Mouse (Mus musculus): ENCODE results near the gene Xiap. TPM values are rescaled to one million over a fixed set of nuclear protein-coding genes. Genes with fewer than 3 reads are reported as not detected.
"Not testable (repeated sequence)": the region's sequence is repeated elsewhere in the genome, so short reads cannot be mapped to it uniquely, and the experiment has no call there.

Xiap gene
- polyA plus RNA-seq, 1 experiment, result 3.7 TPM

DNA sequence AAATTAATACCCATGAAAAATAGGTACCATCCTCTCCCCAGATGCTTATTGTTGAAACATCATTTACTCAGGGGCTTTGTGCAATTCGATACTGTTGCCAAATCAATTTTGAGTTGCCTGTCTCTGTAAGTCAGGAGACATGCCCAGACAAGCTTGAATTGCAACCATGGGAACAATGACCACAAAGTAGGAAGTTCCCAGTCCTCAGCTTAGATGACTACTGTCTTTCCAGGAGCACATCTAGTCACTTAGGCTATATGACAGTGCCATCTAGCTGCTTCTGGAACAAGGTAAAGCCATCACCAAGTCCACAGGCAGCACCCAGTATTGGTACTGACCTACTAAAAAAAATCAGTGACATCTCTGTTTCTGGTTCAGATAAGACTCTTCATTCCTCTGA is 41.4 kb upstream of the Xiap start:
- no peaks in the 10 kb centered on the region for H3K79me2 ChIP-seq (ENCODE audit: control insufficient read depth, insufficient read depth)
- no peak overlapping the region for H3ac ChIP-seq (ENCODE audit: control insufficient read depth, insufficient read length)
- no peak for TF ChIP-seq TCF12 (IDR thresholded peaks at IDR 0.05; ENCODE audit: insufficient read depth, poor library complexity, severe bottlenecking)
- no peak for TF ChIP-seq REST (IDR thresholded peaks at IDR 0.05; ENCODE audit: insufficient read depth, insufficient read length)
- no peak for TF ChIP-seq MAX (IDR thresholded peaks at IDR 0.05; ENCODE audit: low read depth)
- TF ChIP-seq USF1 (IDR thresholded peaks at IDR 0.05; ENCODE audit: low read depth), result no peak
- TF ChIP-seq POLR2A (IDR thresholded peaks at IDR 0.05; ENCODE audit: insufficient read length, low read depth), result no peak
- TF ChIP-seq SRF (IDR thresholded peaks at IDR 0.05; ENCODE audit: control insufficient read depth, insufficient read length, low read depth), result no peak
- no peak overlapping the region for H3K4me2 ChIP-seq (ENCODE audit: low read depth)
- no peak overlapping the region for H3K4me3 ChIP-seq
- no peaks in the 10 kb centered on the region for H3K27me3 ChIP-seq (ENCODE audit: control insufficient read depth, insufficient read depth, insufficient read length)
- no peaks in the 10 kb centered on the region for H3K36me3 ChIP-seq (ENCODE audit: control insufficient read depth, insufficient read depth)

DNA sequence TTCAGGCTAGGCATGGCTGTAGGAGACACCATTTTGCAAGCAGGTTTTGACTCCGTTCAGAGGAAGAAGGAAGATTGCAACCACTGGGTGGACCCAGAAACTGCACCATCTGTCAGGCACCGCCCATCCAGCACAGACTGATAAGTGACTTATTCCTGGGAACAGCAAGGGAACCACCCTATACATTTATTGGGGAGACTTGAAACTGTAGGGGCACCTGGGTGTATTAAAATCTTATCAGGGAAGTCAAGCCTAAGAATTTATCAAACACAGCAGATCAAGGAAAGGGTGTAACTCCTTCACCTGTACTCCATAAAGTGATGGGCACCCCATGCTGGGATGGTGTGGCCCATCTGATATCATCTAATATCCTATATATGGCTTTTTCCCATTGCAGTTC is 40.0 kb upstream of the Xiap start:
- TF ChIP-seq REST (IDR thresholded peaks at IDR 0.05; ENCODE audit: insufficient read depth, insufficient read length), result no peak
- no peak for TF ChIP-seq MYOD1 (IDR thresholded peaks at IDR 0.05; ENCODE audit: control insufficient read depth in 1 of 3, insufficient read length in 2 of 3, low read depth in 2 of 3)
- no peak for TF ChIP-seq POLR2A (IDR thresholded peaks at IDR 0.05; ENCODE audit: insufficient read length, low read depth)
- no peak for TF ChIP-seq E2F4 (IDR thresholded peaks at IDR 0.05; ENCODE audit: insufficient read depth)
- no peak for TF ChIP-seq TCF12 (IDR thresholded peaks at IDR 0.05; ENCODE audit: insufficient read depth, poor library complexity, severe bottlenecking)
- no peak for TF ChIP-seq POLR2AphosphoS2 (IDR thresholded peaks at IDR 0.05; ENCODE audit: insufficient read length, low read depth)
- TF ChIP-seq CEBPB (IDR thresholded peaks at IDR 0.05; ENCODE audit: insufficient read depth, poor library complexity, severe bottlenecking), result no peak
- TF ChIP-seq USF1 (IDR thresholded peaks at IDR 0.05; ENCODE audit: low read depth), result no peak
- TF ChIP-seq MAX (IDR thresholded peaks at IDR 0.05; ENCODE audit: low read depth), result no peak
- TF ChIP-seq MYOG (IDR thresholded peaks at IDR 0.05; ENCODE audit: control insufficient read depth in 1 of 3, insufficient read depth in 1 of 3, insufficient read length in 2 of 3, low read depth in 2 of 3), result no peak
- TF ChIP-seq TCF3 (IDR thresholded peaks at IDR 0.05; ENCODE audit: insufficient read length, low read depth), result no peak
- no peak for TF ChIP-seq SRF (IDR thresholded peaks at IDR 0.05; ENCODE audit: control insufficient read depth, insufficient read length, low read depth)
- Histone ChIP-seq H3K4me2 (ENCODE audit: low read depth) (no peak overlapping the region), H3K36me3 (ENCODE audit: control insufficient read depth, insufficient read depth) (no peaks in the 10 kb centered on the region), H3K4me3 (no peak overlapping the region), H3K79me2 (ENCODE audit: control insufficient read depth, insufficient read depth) (no peaks in the 10 kb centered on the region), H3K27me3 (ENCODE audit: control insufficient read depth, insufficient read depth, insufficient read length) (no peaks in the 10 kb centered on the region), H3ac (ENCODE audit: control insufficient read depth, insufficient read length) (no peak overlapping the region)

DNA sequence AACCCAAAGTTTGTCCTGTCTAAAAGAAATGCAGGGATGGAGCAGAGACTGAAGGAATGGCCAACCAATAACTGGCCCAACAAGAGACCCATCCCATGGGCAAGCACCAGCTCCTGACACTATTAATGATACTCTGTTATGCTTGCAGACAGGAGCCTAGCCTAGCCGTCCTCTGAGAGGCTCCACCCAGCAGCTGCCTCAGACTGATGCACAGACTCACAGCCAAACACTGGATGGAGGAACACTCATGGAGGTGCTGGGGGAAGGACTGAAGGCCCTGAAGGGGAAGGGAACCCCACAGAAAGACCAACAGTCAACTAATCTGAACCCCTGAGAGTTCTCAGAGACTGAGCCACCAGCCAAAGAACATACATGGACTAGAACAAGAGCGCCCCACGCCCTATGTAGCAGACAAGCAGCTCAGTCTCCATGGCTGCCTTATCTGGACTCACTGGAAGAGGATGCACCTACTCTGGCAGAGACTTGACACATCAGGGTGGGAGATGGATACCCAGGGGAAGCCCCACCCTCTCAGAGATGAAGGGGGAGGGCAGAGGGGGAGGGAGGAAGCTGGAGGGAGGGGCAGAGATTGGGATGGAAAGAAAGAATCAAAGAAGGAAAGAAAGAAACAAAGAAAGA is 33.6 kb upstream of the Xiap start:
- not testable (repeated sequence) for H3K4me3 ChIP-seq; H3K79me2 ChIP-seq (ENCODE audit: control insufficient read depth, insufficient read depth); H3K4me2 ChIP-seq (ENCODE audit: low read depth); H3K27me3 ChIP-seq (ENCODE audit: control insufficient read depth, insufficient read depth, insufficient read length); H3K36me3 ChIP-seq (ENCODE audit: control insufficient read depth, insufficient read depth); H3ac ChIP-seq (ENCODE audit: control insufficient read depth, insufficient read length)

DNA sequence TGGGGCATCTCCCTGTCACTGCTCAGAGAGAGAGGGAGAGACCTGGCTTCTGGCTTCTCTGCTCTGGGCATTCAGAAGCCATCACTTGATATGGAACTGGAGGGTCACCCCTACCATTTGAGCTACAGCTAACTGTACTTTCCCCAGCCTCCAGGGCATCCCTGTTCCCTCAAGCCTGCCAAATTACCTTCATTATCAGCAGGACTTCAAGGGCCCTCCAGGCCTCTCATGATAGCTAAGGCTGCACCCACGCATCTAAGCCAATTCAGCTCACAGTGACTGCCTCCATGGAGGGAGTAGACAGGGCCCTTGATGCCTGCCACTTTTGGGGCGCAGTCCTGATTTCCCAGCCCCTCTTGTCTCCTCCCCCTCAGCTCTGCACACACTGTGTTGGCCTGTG is 32.5 kb upstream of the Xiap start:
- H3K27me3 ChIP-seq (ENCODE audit: control insufficient read depth, insufficient read depth, insufficient read length); H3K4me3 ChIP-seq; H3ac ChIP-seq (ENCODE audit: control insufficient read depth, insufficient read length); H3K79me2 ChIP-seq (ENCODE audit: control insufficient read depth, insufficient read depth); H3K36me3 ChIP-seq (ENCODE audit: control insufficient read depth, insufficient read depth); H3K4me2 ChIP-seq (ENCODE audit: low read depth): not testable (repeated sequence)

DNA sequence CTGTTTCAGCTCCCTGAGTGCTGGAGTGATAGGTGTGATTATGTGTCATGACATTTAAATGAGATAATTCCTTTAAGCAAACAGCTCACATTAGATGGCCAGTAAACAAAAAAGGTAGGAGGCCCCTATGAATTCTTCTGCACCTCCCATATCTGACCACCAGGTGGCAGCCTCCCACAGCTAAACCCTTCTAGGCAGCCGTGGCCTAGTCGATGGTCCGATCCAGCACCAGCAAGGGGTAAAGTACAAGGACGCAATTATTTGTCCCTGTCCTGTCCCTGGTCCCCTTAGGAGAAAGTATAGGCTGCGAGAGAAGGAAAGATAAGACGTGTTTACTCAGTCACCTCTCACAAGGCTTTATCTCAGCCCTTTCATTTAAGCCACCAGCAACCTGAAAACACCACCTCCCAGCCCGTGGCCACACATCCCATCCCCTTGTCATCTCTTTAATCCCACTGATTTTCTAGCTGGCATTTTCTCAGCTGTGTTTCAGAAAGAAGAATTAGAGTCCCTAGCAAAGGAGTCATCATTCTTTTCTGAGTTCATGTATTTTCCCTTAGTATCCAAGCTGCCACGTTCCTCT is 26.3 kb upstream of the Xiap start:
- no peaks in the 10 kb centered on the region for H3K79me2 ChIP-seq (ENCODE audit: control insufficient read depth, insufficient read depth)
- H3K27me3 ChIP-seq (ENCODE audit: control insufficient read depth, insufficient read depth, insufficient read length), result no peaks in the 10 kb centered on the region
- peak overlapping the region; percentile 42 for H3K4me2 ChIP-seq (ENCODE audit: low read depth)
- no peak overlapping the region for H3K4me3 ChIP-seq
- no peak for TF ChIP-seq SRF (IDR thresholded peaks at IDR 0.05; ENCODE audit: control insufficient read depth, insufficient read length, low read depth)
- no peak for TF ChIP-seq MAX (IDR thresholded peaks at IDR 0.05; ENCODE audit: low read depth)
- no peak for TF ChIP-seq REST (IDR thresholded peaks at IDR 0.05; ENCODE audit: insufficient read depth, insufficient read length)
- TF ChIP-seq TCF3 (IDR thresholded peaks at IDR 0.05; ENCODE audit: insufficient read length, low read depth), result no peak
- TF ChIP-seq TCF12 (IDR thresholded peaks at IDR 0.05; ENCODE audit: insufficient read depth, poor library complexity, severe bottlenecking), result no peak
- TF ChIP-seq CEBPB (IDR thresholded peaks at IDR 0.05; ENCODE audit: insufficient read depth, poor library complexity, severe bottlenecking), result no peak
- no peak for TF ChIP-seq POLR2A (IDR thresholded peaks at IDR 0.05; ENCODE audit: insufficient read length, low read depth)
- TF ChIP-seq USF1 (IDR thresholded peaks at IDR 0.05; ENCODE audit: low read depth), result no peak
- no peak for TF ChIP-seq POLR2AphosphoS2 (IDR thresholded peaks at IDR 0.05; ENCODE audit: insufficient read length, low read depth)
- TF ChIP-seq MYOG (IDR thresholded peaks at IDR 0.05; ENCODE audit: control insufficient read depth in 1 of 3, insufficient read depth in 1 of 3, insufficient read length in 2 of 3, low read depth in 2 of 3), result no peak
- TF ChIP-seq E2F4 (IDR thresholded peaks at IDR 0.05; ENCODE audit: insufficient read depth), result no peak
- TF ChIP-seq MYOD1 (IDR thresholded peaks at IDR 0.05; ENCODE audit: control insufficient read depth in 1 of 3, insufficient read length in 2 of 3, low read depth in 2 of 3), result no peak
- H3K36me3 ChIP-seq (ENCODE audit: control insufficient read depth, insufficient read depth), result no peaks in the 10 kb centered on the region
- H3ac ChIP-seq (ENCODE audit: control insufficient read depth, insufficient read length), result no peak overlapping the region
